Mouse (Mus musculus) frontal cortex, adult 2 months (tissue): ENCODE data around the gene Tor4a. TPM values are rescaled to one million over a fixed set of nuclear protein-coding genes. Genes with fewer than 3 reads are reported as not detected.

ENCODE experiments used
- DNase-seq, 2 experiments: peaks; one replicate each; pipeline ENCODE4 v3.0.0; 2022; ENCODE audit warnings: low spot score in 1 of 2; ENCODE audit errors: extremely low spot score in 1 of 2
- polyA plus RNA-seq: library from polyadenylated mRNA; depleted of rRNA; stranded (reverse); fragments of >200 nt; gene quantifications from 2 replicates; pipeline ENCODE4 v1.2.3, GENCODE M21; 2012

Tor4a gene
- polyA plus RNA-seq, 1 experiment = 3.0 TPM

DNA sequence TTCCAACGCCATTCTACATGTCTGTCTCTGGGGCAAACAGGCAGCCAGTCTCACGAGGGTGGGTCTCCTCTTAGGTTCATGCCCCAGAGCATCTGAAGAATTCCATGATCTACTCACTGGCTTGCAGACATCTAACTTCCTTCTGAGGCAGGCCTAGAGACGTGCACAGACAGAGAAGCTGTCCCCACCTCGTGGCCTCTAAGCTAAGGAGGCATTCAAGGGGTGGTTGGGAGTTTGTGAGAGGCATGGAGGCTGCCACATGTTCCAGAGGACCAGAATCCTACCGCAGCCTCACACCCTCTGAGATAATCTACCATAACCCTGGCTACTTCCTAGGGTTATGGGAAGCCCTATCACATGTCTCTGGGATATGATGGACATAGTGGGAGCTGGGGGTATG lies 2.7 kb downstream of the Tor4a start:
- no peak for DNase-seq

GRCm38 (mm10) chr2:25193330-25193770 lies 3.3 kb downstream of the Tor4a start:
- peak; percentile 71 to 90 for DNase-seq

DNA sequence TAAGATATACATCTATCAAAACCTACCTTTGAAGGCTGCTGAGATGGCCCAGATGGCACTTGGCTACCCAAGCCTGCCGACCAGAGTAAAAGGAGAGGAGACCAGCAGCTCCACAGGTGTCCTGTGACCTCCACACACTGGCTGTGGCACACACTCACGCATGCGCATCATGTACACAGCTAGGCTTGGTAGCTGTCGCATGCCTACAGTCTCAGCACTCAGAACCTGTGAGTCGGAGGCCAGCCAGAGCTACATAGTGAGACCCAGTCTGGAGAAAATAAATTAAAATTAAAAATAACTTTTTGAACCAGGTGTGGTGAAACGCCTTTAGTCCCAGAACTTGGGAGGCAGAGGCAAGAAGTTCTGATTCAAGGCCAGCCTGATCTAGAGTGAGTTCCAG lies 8.8 kb downstream of the Tor4a start:
- no peak for DNase-seq

- DNase-seq = no peak
Observed at GRCm38 (mm10) chr2:25186575-25186930, 10.1 kb downstream of the Tor4a start.

DNA sequence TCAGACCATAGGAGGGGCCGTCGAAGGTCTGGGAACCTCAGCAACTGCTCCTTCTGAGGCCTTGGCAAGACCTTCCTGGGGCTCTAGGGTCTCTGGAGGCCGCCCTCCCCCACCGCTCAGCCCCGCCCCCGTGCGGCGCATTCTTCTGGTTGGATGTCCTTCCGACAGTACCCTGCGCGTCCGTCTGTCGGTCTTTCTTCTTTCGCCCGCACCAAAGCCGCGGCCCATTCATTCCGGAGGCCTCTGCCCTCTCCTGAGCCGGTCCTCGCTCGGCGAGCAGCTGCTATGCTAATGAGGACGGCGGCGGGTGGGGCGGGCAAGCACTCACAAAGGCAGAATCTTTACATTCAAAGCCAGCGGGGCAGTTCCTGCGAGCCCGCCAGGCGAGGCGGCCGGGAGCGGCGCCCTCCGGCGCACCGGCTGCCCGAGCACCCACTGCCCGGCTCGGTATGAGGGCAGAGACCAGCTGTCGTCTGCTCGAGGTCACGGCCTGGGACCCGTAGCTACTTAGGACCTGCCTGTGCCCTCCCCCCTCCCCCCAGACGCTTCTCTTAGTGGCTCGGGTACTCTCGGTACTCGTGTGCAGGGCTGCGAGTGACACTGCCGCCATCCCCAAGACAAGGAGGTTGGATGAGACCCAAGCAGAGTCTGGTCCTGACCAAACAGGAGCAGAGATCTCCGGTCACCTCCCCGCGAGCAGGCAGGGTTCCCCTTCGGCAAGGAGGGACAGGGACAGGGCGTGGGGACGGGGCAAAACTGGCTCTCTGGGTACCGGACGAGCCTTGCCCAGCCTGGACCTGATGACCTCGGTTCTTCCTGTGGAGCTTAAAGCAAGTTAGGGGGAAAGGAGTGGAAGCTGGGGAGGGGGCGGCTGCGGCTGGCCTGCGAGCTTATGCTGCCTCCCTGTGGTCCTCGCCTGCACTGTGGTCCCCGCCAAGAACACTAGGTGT lies 10.8 kb downstream of the Tor4a start:
- no peak for DNase-seq

DNA sequence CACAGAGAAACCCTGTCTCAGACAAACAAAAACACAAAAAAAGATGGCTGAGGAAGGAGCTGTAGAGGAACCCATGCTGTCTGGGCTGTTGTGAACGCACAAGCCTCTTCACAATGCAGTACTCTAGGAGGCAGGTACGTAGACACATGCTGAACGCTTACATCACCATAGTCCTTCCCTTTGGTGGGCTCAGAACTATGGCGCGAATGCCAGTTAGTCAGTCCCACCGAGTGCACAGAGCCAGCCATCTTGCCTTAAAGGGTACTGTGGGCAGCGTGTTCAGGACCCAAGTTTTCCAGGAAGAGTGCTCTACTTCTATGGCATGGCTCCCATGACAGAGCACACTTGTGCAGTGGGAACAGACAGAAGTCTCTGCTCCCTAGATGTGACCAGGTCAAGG lies 12.2 kb downstream of the Tor4a start:
- DNase-seq = no peak

GRCm38 (mm10) chr2:25183336-25183735 lies 13.3 kb downstream of the Tor4a start:
- no peak for DNase-seq

DNA sequence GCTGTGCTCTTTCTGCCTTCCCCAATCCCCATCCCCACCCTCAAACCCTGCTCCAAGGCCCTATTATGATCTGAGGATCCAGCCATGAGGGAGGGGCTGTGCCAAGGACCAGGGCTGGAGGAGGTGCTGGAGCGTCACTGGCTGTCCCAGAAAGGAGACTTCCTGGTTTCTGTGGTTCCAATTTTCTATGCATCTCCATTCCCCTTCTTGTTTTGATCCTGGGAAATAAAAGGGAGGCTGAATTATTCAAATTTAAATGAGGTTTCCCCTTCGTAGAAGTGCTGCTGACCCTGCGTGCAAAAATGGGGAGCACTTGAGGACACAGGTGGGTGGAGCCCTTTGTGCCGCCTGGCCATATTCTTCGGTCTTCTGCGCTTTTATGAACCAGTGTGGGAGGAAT lies 14.0 kb downstream of the Tor4a start:
- no peak for DNase-seq

DNA sequence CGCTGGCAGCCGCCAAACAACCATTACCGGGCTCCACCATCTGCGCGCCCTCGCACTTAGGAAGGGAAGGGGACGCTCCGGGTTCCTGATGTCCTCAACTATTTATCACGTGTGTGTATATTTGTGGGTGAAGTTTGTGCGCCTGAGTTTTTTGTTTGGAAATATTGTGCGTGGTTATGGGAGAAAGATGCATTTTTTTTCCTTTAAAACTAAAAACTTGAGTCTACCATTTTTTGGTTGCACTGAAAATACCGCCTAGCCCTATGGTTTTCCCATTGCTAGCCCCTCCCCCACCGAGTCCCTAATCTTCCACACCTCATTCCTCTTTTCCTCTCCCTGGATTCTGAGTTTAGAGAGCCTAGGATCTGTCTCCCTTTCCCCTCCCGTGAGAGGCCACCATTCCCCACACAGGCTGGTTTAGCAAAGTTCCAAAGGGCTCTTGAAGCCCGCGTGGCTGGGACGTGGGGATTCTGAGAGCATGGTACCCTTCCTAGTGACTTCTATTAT lies 14.7 kb downstream of the Tor4a start:
- no peak for DNase-seq

GRCm38 (mm10) chr2:25180973-25181890 lies 15.5 kb downstream of the Tor4a start:
- DNase-seq = no peak

GRCm38 (mm10) chr2:25180478-25180903 lies 16.2 kb downstream of the Tor4a start, which contains the start of gene Nrarp:
Gene Nrarp, plus strand, starts transcription at chr2:25180758.
- peak; percentile 90 to 93 for DNase-seq

- no peak for DNase-seq
Observed at GRCm38 (mm10) chr2:25179566-25180217, 17.0 kb downstream of the Tor4a start.

DNA sequence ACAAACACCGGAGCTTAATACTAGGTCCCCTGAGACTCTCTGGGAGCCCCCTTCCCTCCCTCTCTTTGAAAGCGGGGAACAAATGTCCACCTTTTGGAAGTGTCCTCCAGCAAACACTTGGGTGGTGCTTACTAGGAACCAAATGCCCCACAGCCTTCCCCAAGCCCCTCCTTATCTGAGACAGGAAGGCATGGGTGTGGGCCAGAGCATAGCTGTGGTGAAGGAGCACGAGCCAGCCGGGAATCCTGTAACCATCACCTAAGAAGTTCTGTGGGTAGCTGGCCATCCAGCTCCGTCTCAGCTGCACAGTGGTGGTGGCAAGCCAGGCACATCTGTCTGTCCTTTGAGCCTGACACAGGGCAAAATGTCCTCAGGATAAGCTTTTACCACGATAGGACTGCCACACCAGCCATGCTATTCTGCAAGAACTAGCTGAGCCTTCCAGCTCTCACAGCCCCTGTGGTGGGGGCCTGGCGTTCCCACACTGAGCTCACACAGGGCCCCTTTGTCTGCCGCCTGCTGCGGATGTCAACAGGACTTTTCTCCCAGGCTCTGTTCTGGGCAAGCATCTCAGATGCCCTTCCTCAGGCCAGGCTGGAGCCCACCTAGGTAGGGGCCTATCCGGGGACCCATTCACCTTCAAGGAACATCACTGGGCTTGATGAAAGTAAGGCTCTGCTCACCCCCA lies 18.3 kb downstream of the Tor4a start:
- DNase-seq = peak in 1 of 2 experiments; percentile 46

DNA sequence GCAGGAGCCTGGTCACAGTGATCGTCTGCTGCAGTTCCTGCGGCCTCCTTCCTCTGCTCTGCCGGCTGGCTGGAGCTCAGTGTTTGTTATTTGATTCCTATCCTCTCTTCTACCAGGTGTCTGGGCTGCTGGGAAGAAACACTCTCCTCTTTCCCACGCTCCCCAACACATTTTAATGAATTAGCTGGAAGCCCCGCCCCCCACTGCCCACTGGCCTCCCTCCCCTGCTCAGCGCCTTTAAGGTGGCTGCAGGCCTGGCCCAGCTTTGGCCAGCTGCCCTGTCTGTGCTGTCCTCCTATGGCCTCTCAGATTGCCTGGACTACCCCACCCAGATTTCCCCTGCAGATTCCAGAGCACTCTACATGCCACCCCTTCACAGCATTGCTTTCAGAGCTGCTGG lies 19.0 kb downstream of the Tor4a start:
- no peak for DNase-seq

DNA sequence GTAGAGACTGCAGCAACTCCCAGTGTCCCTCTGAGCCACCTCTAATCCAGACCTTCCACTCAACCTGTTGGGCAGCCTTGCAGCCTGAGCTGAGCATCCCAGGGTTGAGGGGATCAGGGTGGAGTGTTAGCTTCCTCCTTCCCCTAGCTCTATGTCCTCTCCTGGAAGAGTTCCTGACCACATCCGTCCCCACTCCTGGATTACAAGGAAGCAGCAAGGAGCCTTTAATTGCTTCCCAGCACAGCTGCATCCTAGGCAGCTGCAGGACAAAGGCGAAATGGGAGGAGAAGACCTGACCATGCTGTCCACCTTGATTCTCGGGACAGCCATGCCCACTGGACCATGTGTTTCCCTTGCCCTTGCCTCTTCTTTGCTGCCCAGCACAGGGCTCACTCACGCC lies 19.6 kb downstream of the Tor4a start:
- no peak for DNase-seq

DNA sequence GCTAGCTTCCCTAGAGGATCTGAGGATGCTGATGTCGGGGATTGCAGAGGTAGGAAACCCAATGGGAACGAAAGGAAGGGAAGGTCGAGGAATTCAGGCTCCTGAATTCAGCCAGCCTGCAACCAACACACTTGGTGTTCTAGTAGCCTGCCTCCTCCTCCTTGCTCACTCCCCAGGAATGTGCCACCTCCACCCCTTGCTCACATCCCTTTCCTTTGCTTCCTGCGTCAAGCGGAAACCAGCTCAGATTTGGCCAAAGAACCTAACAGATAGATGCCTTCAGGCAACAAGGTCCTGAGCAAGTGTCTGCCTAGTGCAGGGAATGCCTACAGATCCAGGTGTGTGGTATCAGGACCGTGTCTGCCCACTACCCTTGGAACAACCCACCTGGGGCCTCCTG lies 20.1 kb downstream of the Tor4a start:
- DNase-seq = no peak

DNA sequence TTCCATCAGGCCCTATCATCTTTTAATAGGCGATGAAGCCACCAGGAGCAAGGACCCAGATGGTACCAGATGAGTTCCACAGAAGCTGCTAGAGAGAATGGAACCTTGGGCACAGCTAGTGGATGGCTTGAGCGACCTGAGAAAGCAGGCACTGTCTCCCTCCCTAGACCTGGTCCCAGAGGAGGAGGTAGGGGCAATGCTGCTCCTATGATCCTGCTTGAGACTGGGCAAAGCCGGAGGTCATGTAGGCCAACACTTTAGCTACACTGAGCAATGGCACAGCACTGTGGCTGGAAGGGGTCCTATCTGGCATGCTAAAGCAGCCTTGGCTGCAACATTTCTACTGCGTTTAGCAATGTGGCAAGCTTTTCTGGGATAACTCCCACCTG lies 21.0 kb downstream of the Tor4a start:
- no peak for DNase-seq

DNA sequence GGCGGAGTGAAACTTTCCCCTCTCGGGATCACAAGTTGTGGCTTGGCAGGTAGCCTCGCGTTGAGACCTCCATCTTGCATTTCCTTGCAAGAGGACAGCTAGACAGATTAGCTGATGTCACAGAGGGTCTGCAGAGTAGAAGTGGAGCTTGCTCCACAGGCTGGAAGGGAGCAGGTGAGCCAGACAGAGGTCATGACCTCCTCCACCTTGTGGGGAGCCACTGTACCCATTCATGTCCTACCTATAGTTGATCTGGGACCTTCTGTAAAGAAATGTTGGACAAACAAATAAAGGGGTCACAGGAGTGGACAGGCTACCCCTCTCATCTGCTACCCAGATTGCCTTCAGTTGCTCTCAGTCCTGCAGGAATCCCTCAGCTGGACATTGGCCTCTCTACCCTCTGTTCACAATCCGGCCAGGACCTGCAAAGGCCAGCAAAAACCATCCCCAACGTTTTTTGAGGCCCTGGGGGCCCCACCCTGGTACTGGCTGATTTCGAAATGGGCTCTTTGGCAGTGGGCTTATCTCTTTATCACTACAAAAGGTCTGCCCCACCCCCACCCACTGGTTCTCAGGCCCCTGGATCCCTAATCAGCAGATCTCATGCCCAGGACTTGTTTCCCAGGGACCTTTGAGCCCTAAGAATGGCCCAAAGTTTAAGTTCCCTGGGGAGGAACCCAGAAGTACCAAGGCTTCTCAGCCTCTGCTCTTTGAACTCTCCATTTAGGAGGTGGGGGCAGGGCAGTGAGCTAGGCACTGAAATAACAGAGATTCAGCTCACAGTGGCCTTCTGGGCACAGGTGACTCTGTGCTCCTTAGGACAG lies 21.6 kb downstream of the Tor4a start:
- DNase-seq = no peak

DNA sequence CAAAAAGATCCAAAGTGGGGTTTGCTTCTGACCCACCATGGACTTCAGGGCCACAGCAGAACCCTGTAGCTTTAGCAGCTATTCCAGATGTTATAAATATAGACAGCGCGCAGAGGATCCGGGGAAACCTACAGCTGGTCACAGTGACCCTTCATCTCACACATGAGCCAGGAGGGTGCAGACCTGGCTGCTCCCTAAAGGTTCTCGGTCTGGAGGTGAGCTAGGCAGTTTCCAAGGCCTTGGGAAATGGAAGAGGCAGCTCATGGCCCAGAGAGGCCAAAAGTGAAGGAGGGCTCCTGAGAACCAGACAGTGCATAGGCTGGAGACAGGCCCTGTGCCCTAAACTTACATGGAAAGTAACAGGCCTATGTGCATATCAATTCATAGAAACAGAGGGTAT lies 22.9 kb downstream of the Tor4a start:
- no peak for DNase-seq
